Mouse (Mus musculus) MEL (cell line): Measurements from ENCODE around the gene Mrps18a.

Source experiments
- BHLHE40 ChIP-seq: IDR thresholded peaks from 2 replicates; pipeline ENCODE4 v1.6.1; 2012; ENCODE audit warnings: low read depth, mild to moderate bottlenecking, inconsistent platforms, low read length, improper control_type of control experiment, borderline replicate concordance
- CTCF ChIP-seq, 3 experiments: IDR thresholded peaks in 2 of 3; conservative IDR thresholded peaks in 1 of 3; 2 replicates each; pipeline ENCODE4 v1.5.1; 2011 to 2012; ENCODE audit warnings: low read length in 3 of 3, low read depth in 2 of 3, mild to moderate bottlenecking in 2 of 3, improper control_type of control experiment in 1 of 3, inconsistent platforms in 1 of 3, mixed read lengths in 1 of 3, moderate library complexity in 1 of 3; ENCODE audit not compliant: control insufficient read depth in 1 of 3, insufficient read depth in 1 of 3, poor library complexity in 1 of 3, severe bottlenecking in 1 of 3
- E2F4 ChIP-seq: IDR thresholded peaks from 2 replicates; pipeline ENCODE4 v1.6.1; 2011; ENCODE audit warnings: low read depth, low read length, improper control_type of control experiment, borderline replicate concordance
- ELF1 ChIP-seq: IDR thresholded peaks from 2 replicates; pipeline ENCODE4 v1.6.1; 2014; ENCODE audit warnings: low read depth, mild to moderate bottlenecking, inconsistent platforms, low read length, improper control_type of control experiment, moderate library complexity
- EP300 ChIP-seq, 2 experiments: IDR thresholded peaks; 2 replicates each; pipeline ENCODE4 v1.6.1; 2011; ENCODE audit warnings: improper control_type of control experiment in 2 of 2, low read length in 2 of 2, low read depth in 1 of 2, mild to moderate bottlenecking in 1 of 2
- GATA1 ChIP-seq: IDR thresholded peaks from 2 replicates; pipeline ENCODE4 v1.6.1; 2011; ENCODE audit warnings: low read depth, low read length, improper control_type of control experiment
- KAT2A ChIP-seq: conservative IDR thresholded peaks from 2 replicates; pipeline ENCODE4 v1.6.1; 2012; ENCODE audit warnings: low read depth, low read length, improper control_type of control experiment, inconsistent platforms
- MAFK ChIP-seq: IDR thresholded peaks from 2 replicates; pipeline ENCODE4 v1.6.1; 2011; ENCODE audit warnings: low read depth, mild to moderate bottlenecking, low read length, improper control_type of control experiment, borderline replicate concordance
- MAZ ChIP-seq: IDR thresholded peaks from 2 replicates; pipeline ENCODE4 v1.6.1; 2012; ENCODE audit warnings: low read depth, mild to moderate bottlenecking, inconsistent platforms, low read length, improper control_type of control experiment
- POLR2A ChIP-seq, 2 experiments: IDR thresholded peaks; 2 replicates each; pipeline ENCODE4 v1.6.1; 2011 to 2012; ENCODE audit warnings: low read length in 2 of 2, mild to moderate bottlenecking in 2 of 2, control low read depth in 1 of 2, improper control_type of control experiment in 1 of 2, low read depth in 1 of 2, moderate library complexity in 1 of 2; ENCODE audit not compliant: control insufficient read depth in 1 of 2, insufficient read depth in 1 of 2, poor library complexity in 1 of 2
- TBP ChIP-seq: IDR thresholded peaks from 2 replicates; pipeline ENCODE4 v1.8.0; 2011; ENCODE audit warnings: low read depth, low read length, improper control_type of control experiment
- USF1 ChIP-seq: IDR thresholded peaks from 2 replicates; pipeline ENCODE4 v1.6.1; 2014; ENCODE audit warnings: low read depth, mild to moderate bottlenecking, inconsistent platforms, low read length, improper control_type of control experiment, moderate library complexity
- ZC3H11A ChIP-seq: IDR thresholded peaks from 2 replicates; pipeline ENCODE4 v1.6.1; 2012; ENCODE audit warnings: low read depth, mild to moderate bottlenecking, inconsistent platforms, low read length, improper control_type of control experiment
- ZNF384 ChIP-seq: IDR thresholded peaks from 2 replicates; pipeline ENCODE4 v1.6.1; 2012; ENCODE audit warnings: low read depth, mild to moderate bottlenecking, inconsistent platforms, low read length, improper control_type of control experiment

- TF ChIP-seq TBP (no peak), USF1 (no peak), E2F4 (no peak), CTCF (IDR thresholded peaks at IDR 0.05 in 2 of 3, conservative IDR thresholded peaks at IDR 0.05 in 1 of 3; ENCODE audit: control insufficient read depth in 1 of 3, insufficient read depth in 1 of 3, low read depth in 2 of 3, low read length in 3 of 3, poor library complexity in 1 of 3, severe bottlenecking in 1 of 3) (peak in 1 of 3 experiments; percentile 3; a peak in 1 of 6 replicates), EP300 (IDR thresholded peaks at IDR 0.05; ENCODE audit: low read depth in 1 of 2, low read length in 2 of 2) (no peak), POLR2A (IDR thresholded peaks at IDR 0.05; ENCODE audit: control insufficient read depth in 1 of 2, insufficient read depth in 1 of 2, low read depth in 1 of 2, low read length in 2 of 2, poor library complexity in 1 of 2) (no peak), MAZ (no peak), MAFK (no peak), ZNF384 (no peak), KAT2A (no peak), GATA1 (peak; percentile 67), ZC3H11A (no peak), BHLHE40 (no peak), ELF1 (no peak)
Observed at GRCm38 (mm10) chr17:46132862-46133261, 22.1 kb downstream of the Mrps18a start.
